Mouse (Mus musculus) hindbrain, embryonic 16.5 days (tissue): ENCODE data around the gene Gm20605. TPM values are rescaled to one million over a fixed set of nuclear protein-coding genes. Genes with fewer than 3 reads are reported as not detected.
A peak's percentile ranks its signal among the peaks of the same experiment; 100 is the strongest.

Experiments
- ATAC-seq: fragments of 200-750 bp; cut with Nextera tagmentation; 2 replicates; pipeline ENCODE4 v1.8.0; 2017; ENCODE audit warnings: moderate TSS enrichment, moderate library complexity
- H3K27ac ChIP-seq: fragments of 300-500 bp; sonication (generic); 2 replicates; pipeline ENCODE4 v1.5.1; 2014; ENCODE audit warnings: low read depth, mild to moderate bottlenecking, control low read depth, low read length, moderate library complexity
- H3K27me3 ChIP-seq: fragments of 300-500 bp; sonication (generic); replicated peaks from 2 replicates; pipeline ENCODE4 v1.6.1; 2014; ENCODE audit warnings: low read length; ENCODE audit not compliant: control insufficient read depth, insufficient read depth
- H3K36me3 ChIP-seq: fragments of 300-500 bp; sonication (generic); 2 replicates; pipeline ENCODE4 v1.6.1; 2014; ENCODE audit warnings: mild to moderate bottlenecking, low read length, moderate library complexity, mixed read lengths; ENCODE audit not compliant: control insufficient read depth, insufficient read depth
- H3K4me1 ChIP-seq: fragments of 300-500 bp; sonication (generic); 2 replicates; pipeline ENCODE4 v1.6.1; 2014; ENCODE audit warnings: low read depth, low read length; ENCODE audit not compliant: control insufficient read depth, insufficient read depth
- H3K4me2 ChIP-seq: fragments of 300-500 bp; sonication (generic); 2 replicates; pipeline ENCODE4 v1.6.1; 2014; ENCODE audit warnings: mild to moderate bottlenecking, low read length, control low read depth, moderate library complexity
- H3K4me3 ChIP-seq: fragments of 300-500 bp; sonication (generic); 2 replicates; pipeline ENCODE4 v1.5.1; 2014; ENCODE audit warnings: mild to moderate bottlenecking, low read length, control low read depth, moderate library complexity
- H3K9ac ChIP-seq: fragments of 300-500 bp; sonication (generic); 2 replicates; pipeline ENCODE4 v1.6.1; 2014; ENCODE audit warnings: low read depth, mild to moderate bottlenecking, control low read depth, low read length, moderate library complexity
- H3K9me3 ChIP-seq: fragments of 300-500 bp; sonication (generic); 2 replicates; pipeline ENCODE4 v1.6.1; 2014; ENCODE audit warnings: mild to moderate bottlenecking, low read length, moderate library complexity; ENCODE audit not compliant: control insufficient read depth
- WGBS: fragments of 180-500 bp; shearing (Covaris S2); extraction: QIAGEN DNeasy Blood & Tissue Kit; methylation state at CpG from one replicate; pipeline ENCODE4 v1.1.7; 2014; 5-methylcytosine and 5-hydroxymethylcytosine counted together
- polyA plus RNA-seq: library from polyadenylated mRNA; unstranded; fragments of >200 nt; fragmentation: Nextera tagmentation; extraction: Ambion mirVana; gene quantifications from 2 replicates; pipeline ENCODE4 v1.2.1, GENCODE M21; 2015

Gm20605 gene
- polyA plus RNA-seq, 1 experiment from 2014 or later, result 7.4 TPM

DNA sequence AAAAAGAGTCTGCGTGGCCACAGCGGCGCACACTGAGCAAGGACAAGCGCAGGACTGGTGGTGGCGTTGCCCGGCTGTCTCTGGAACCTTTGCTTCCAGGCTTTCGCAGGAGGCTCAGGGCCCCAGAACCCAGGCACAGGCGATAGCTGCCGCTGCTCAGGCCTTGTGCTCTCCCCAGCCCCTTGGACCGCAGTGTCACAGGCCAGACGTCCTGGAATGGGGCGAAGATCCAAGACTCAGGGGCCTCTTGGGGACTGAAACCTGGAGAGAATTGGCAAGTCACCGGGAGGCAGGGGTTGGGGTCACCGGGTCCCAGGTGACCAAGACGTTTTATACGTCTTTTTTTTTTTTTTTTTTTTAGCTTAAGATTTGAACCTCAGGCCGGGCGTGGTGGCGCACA, 15.5 kb downstream of the Gm20605 start:
- Histone ChIP-seq H3K4me1 (peaks cover 6% of the 10 kb centered on the region), H3K4me3 (no peak overlapping the region), H3K9ac (no peak overlapping the region), H3K9me3 (no peaks in the 10 kb centered on the region), H3K27me3 (peaks cover 15% of the 10 kb centered on the region), H3K36me3 (peaks cover 11% of the 10 kb centered on the region), H3K4me2 (no peak overlapping the region), H3K27ac (no peak overlapping the region)
- WGBS, result 38% methylated on average over 19 of the region's 19 CpGs
- ATAC-seq, result no peak

DNA sequence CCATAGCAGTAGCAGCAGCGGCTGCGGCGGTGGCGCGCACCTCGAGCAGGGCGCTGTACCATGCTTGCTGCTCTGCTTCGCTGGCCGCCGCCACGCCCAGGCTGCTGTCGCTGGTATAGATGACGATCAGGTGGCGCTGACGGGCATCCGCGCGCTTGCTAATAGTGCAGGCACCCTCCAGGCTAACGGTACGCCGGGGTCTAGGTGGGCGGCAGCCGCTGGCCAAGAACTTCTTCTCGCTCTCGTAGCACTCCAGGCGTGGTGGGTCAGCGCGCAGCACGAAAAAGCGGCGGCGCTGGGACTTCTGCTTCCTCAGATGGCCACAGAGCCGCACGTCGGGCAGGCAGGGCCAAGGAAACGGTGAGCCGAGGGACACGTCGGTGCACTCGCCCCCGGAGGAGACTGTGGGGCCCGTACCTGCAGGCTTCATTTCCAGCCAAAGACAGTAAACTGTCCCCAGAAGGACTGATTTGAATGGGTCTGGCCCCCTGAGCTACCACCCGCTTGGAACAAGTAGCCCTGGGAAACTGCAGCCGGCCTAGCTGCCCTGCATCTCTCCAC, 16.2 kb downstream of the Gm20605 start:
- H3K9me3 ChIP-seq, result no peaks in the 10 kb centered on the region
- H3K27me3 ChIP-seq, result peaks cover 15% of the 10 kb centered on the region
- ATAC-seq, result no peak
- H3K36me3 ChIP-seq, result peaks cover 9% of the 10 kb centered on the region
- H3K9ac ChIP-seq, result peak overlapping the region; percentile 48
- WGBS, result 4% methylated on average over 44 of the region's 44 CpGs
- H3K4me1 ChIP-seq, result peaks cover 11% of the 10 kb centered on the region
- peak overlapping the region; percentile 26 for H3K4me3 ChIP-seq
- H3K4me2 ChIP-seq, result peak overlapping the region; percentile 47
- no peak overlapping the region for H3K27ac ChIP-seq

- WGBS, result 15% methylated on average over 11 of the region's 11 CpGs
Observed at GRCm38 (mm10) chr5:137645652-137646091, 16.7 kb downstream of the Gm20605 start, which contains the start of gene Irs3. Irs3 (minus strand) TSS chr5:137645714.

DNA sequence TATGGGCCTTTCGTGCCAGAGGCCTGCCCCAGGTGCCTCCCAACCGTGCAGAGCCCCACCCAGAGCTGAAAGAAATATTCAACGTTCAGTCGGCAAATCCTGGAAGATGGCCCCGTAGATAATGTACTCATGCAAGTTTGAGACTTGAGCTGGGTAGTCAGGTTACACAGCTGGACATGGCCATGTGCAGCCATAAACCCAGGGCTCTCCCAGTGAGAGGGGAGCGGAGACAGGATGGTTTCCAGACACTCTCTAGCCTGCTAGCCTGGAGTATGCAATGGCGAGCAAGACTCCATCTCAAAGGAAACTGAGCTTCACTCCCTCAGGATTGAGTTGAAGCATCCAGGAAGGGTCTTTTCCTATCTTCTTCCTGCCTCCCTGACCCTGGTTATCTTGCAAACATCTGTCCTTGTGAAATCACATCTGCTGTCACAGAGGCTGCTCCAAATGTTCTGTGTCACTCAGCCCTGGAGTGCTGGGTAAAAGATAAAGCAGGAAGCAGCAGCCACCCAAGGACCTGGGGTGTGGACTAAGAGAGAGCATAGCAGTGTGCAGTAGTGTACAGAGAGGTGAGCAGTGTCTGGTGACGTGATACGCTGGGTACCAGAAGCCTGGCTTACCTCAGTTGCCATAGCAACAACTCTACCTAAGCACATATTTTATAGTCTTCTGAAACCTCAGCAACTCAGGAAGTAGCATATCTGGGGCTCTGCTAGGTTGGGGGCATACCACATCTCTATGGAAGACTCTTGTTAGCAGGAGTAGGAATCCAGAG, 19.0 kb downstream of the Gm20605 start:
- Histone ChIP-seq H3K4me3 (no peak overlapping the region), H3K4me1 (peaks cover 12% of the 10 kb centered on the region), H3K36me3 (peaks cover 4% of the 10 kb centered on the region), H3K27me3 (peaks cover 15% of the 10 kb centered on the region), H3K4me2 (no peak overlapping the region), H3K9ac (no peak overlapping the region), H3K9me3 (no peaks in the 10 kb centered on the region), H3K27ac (0 out of 2 replicates have a peak overlapping the region, but pooled peaks have one; percentile 1)
- WGBS, result 70% methylated on average over 9 of the region's 9 CpGs
- ATAC-seq, result peak; percentile 76

More at GRCm38 (mm10) chr5:137645652-137646091, 16.7 kb downstream of the Gm20605 start, which contains the start of gene Irs3:
- H3K9me3 ChIP-seq, result no peaks in the 10 kb centered on the region
- peaks cover 5% of the 10 kb centered on the region for H3K36me3 ChIP-seq
- peaks cover 15% of the 10 kb centered on the region for H3K27me3 ChIP-seq
- H3K9ac ChIP-seq, result peak within 1 kb of the TSS; percentile 48
- no peak for ATAC-seq
- peak within 1 kb of the TSS; percentile 26 for H3K4me3 ChIP-seq
- H3K4me1 ChIP-seq, result peaks cover 12% of the 10 kb centered on the region
- no peak within 1 kb of the TSS for H3K27ac ChIP-seq
- H3K4me2 ChIP-seq, result peak within 1 kb of the TSS; percentile 47

- Histone ChIP-seq H3K4me2 (no peak overlapping the region), H3K27ac (no peak overlapping the region), H3K9ac (no peak overlapping the region), H3K27me3 (peaks cover 15% of the 10 kb centered on the region), H3K36me3 (peaks cover 8% of the 10 kb centered on the region), H3K4me1 (peaks cover 12% of the 10 kb centered on the region), H3K9me3 (no peaks in the 10 kb centered on the region), H3K4me3 (no peak overlapping the region)
- ATAC-seq, result no peak
- 39% methylated on average over 4 of the region's 4 CpGs for WGBS
Observed at GRCm38 (mm10) chr5:137649251-137649650, 20.3 kb downstream of the Gm20605 start.

DNA sequence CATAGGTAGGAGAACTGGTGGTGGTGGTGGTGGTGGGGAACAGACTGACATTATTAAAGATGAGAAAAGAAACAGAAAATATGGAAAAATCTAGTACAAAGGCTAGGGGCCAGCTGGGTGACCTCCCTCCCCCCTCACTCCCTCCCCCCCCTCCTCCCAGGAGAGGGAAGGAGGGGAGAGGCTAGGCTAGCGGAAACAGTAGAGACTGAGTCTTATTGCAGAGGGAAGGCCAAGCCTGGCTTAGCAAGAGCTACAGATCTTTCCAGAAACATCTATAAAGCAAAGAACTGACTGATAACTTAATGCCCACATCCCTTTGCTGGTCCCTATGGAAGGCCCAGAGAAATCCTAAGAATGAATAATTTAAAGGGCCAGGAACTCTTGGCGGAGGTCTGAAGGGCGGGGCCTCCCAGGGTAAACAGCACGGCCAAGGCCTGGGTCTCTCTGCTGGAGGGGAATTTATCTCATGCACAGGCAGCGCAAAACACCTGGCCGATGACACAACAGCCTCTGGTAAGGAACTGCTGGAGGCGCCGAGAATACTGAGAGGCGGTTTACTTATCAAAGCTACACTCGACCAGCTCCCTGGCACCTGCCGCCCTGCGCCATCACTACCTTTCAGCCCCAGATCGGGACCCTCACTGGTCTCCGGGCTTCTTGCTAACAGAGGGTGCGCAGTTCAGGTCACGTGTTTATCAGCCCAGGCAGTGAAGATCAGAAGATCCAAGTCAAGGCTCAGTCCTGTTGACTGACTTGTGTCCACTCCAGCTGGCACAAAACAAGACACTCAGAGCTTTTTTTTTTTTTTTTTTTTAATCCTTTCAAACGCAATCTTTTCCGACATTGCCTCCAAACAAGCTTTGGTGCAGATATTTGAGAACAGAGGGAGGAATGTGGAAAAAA, 20.9 kb downstream of the Gm20605 start:
- peak overlapping the region; percentile 43; the same call in 1 of the 2 replicates for H3K4me2 ChIP-seq
- no peak overlapping the region for H3K27ac ChIP-seq
- ATAC-seq, result no peak
- no peaks in the 10 kb centered on the region for H3K9me3 ChIP-seq
- peaks cover 8% of the 10 kb centered on the region for H3K36me3 ChIP-seq
- no peak overlapping the region for H3K4me3 ChIP-seq
- 18% methylated on average over 18 of the region's 18 CpGs for WGBS
- H3K9ac ChIP-seq, result peak overlapping the region; percentile 27
- peaks cover 11% of the 10 kb centered on the region for H3K4me1 ChIP-seq
- H3K27me3 ChIP-seq, result peaks cover 15% of the 10 kb centered on the region

- H3K27me3 ChIP-seq, result no peaks in the 10 kb centered on the region; the same call in 1 of the 2 replicates
- no peak for ATAC-seq
- H3K9ac ChIP-seq, result no peak overlapping the region
- no peak overlapping the region for H3K4me2 ChIP-seq
- 30% methylated on average over 3 of the region's 3 CpGs for WGBS
- H3K27ac ChIP-seq, result peak overlapping the region; percentile 31; the same call in 1 of the 2 replicates
- H3K4me1 ChIP-seq, result peaks cover 6% of the 10 kb centered on the region; the same call in 1 of the 2 replicates
- H3K4me3 ChIP-seq, result no peak overlapping the region
- H3K36me3 ChIP-seq, result peaks cover 8% of the 10 kb centered on the region
- no peaks in the 10 kb centered on the region for H3K9me3 ChIP-seq
Observed at GRCm38 (mm10) chr5:137652474-137652873, 23.5 kb downstream of the Gm20605 start.

DNA sequence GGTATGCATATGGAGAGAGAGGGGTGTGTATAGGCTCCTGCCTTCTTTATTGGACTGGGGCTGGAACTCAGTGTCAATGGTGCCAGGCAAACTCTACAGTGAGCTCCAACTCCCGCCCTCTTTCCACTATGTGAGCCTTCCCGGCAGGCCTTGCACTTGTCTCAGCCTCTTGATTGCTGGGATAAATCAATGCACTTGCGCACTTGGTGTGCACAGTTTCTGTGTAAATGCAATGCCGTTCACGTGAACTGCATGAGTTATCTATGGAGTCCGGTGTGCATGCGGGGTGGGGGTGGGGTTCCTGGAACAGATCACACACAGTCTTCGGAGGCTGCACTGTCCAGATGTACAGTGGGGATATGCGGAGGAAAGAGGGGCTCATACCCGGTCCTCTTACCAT, 24.4 kb downstream of the Gm20605 start:
- Histone ChIP-seq H3K27ac (no peak overlapping the region), H3K4me2 (no peak overlapping the region), H3K27me3 (no peaks in the 10 kb centered on the region), H3K4me1 (peaks cover 6% of the 10 kb centered on the region; the same call in 1 of the 2 replicates), H3K9ac (no peak overlapping the region), H3K9me3 (no peaks in the 10 kb centered on the region), H3K36me3 (peaks cover 8% of the 10 kb centered on the region), H3K4me3 (no peak overlapping the region)
- no peak for ATAC-seq
- 93% methylated on average over 10 of the region's 10 CpGs for WGBS
